Mouse (Mus musculus) CH12.LX (cell line): ENCODE data around the gene Sort1. TPM values are rescaled to one million over a fixed set of nuclear protein-coding genes. Genes with fewer than 3 reads are reported as not detected.

Experiments used
- DNase-seq: peaks from one replicate; pipeline ENCODE4 v3.0.0-alpha.2; 2013; ENCODE audit errors: extremely low read depth
- H3K27ac ChIP-seq: 2 replicates; pipeline ENCODE4 v1.5.1; 2012; ENCODE audit warnings: low read depth, mild to moderate bottlenecking, control low read depth, moderate library complexity; ENCODE audit not compliant: insufficient read depth
- H3K27me3 ChIP-seq: replicated peaks from 2 replicates; pipeline ENCODE3; 2012; ENCODE audit warnings: inconsistent platforms
- H3K36me3 ChIP-seq, 2 experiments: replicated peaks in 1 of 2; 2 replicates each; pipeline versions ENCODE3 to v1.6.1; 2012; ENCODE audit warnings: inconsistent platforms in 1 of 2, low read length in 1 of 2, mild to moderate bottlenecking in 1 of 2, mixed read lengths in 1 of 2, moderate library complexity in 1 of 2; ENCODE audit not compliant: control insufficient read depth in 1 of 2, insufficient read depth in 1 of 2
- H3K4me1 ChIP-seq, 2 experiments: 2 replicates each; pipeline ENCODE4 v1.6.1; 2012; ENCODE audit warnings: inconsistent platforms in 1 of 2, moderate library complexity in 1 of 2; ENCODE audit not compliant: insufficient read depth in 2 of 2, control insufficient read depth in 1 of 2
- H3K4me2 ChIP-seq: 2 replicates; pipeline ENCODE4 v1.6.1; 2012; ENCODE audit warnings: low read depth, mild to moderate bottlenecking, control low read depth; ENCODE audit not compliant: poor library complexity, insufficient read depth, severe bottlenecking
- H3K4me3 ChIP-seq, 3 experiments: fragments of 150-350 bp in 1 of 3; sonication (generic) in 1 of 3; replicated peaks in 1 of 3; 2 replicates each; pipeline versions ENCODE3 to v1.5.1; 2011 to 2012; ENCODE audit warnings: low read depth in 2 of 3, low read length in 2 of 3, mild to moderate bottlenecking in 2 of 3, moderate library complexity in 2 of 3, control low read depth in 1 of 3, improper control_type of control experiment in 1 of 3, inconsistent platforms in 1 of 3, mixed read lengths in 1 of 3; ENCODE audit not compliant: poor library complexity in 1 of 3
- H3K79me2 ChIP-seq: replicated peaks from 2 replicates; pipeline ENCODE4 v1.6.1; 2012; ENCODE audit warnings: mild to moderate bottlenecking, moderate library complexity; ENCODE audit not compliant: control insufficient read depth, poor library complexity, insufficient read depth, severe bottlenecking; ENCODE audit errors: extremely low read depth
- H3K9ac ChIP-seq: 2 replicates; pipeline ENCODE4 v1.6.1; 2012; ENCODE audit warnings: low read depth, mild to moderate bottlenecking, control low read depth, moderate library complexity; ENCODE audit not compliant: insufficient read depth
- H3K9me3 ChIP-seq: replicated peaks from 2 replicates; pipeline ENCODE3; 2012; ENCODE audit warnings: low read length, inconsistent platforms, mixed read lengths
- BHLHE40 ChIP-seq: IDR thresholded peaks from 2 replicates; pipeline ENCODE4 v1.6.1; 2011; ENCODE audit warnings: mild to moderate bottlenecking, low read depth, low read length, improper control_type of control experiment
- CHD1 ChIP-seq: IDR thresholded peaks from 2 replicates; pipeline ENCODE4 v1.6.1; 2012; ENCODE audit warnings: low read depth, low read length, improper control_type of control experiment, inconsistent platforms
- CHD2 ChIP-seq: IDR thresholded peaks from 2 replicates; pipeline ENCODE4 v1.6.1; 2011; ENCODE audit warnings: low read length, improper control_type of control experiment
- EP300 ChIP-seq: IDR thresholded peaks from 2 replicates; pipeline ENCODE4 v1.6.1; 2011; ENCODE audit warnings: low read length, improper control_type of control experiment
- HCFC1 ChIP-seq: IDR thresholded peaks from 2 replicates; pipeline ENCODE4 v1.6.1; 2012; ENCODE audit warnings: low read depth, mild to moderate bottlenecking, inconsistent platforms, low read length, improper control_type of control experiment
- IRF4 ChIP-seq: IDR thresholded peaks from 2 replicates; pipeline ENCODE4 v1.6.1; 2014; ENCODE audit warnings: low read depth, mild to moderate bottlenecking, inconsistent platforms, low read length, improper control_type of control experiment
- MAFK ChIP-seq: IDR thresholded peaks from 2 replicates; pipeline ENCODE4 v1.6.1; 2011; ENCODE audit warnings: low read length, improper control_type of control experiment; ENCODE audit not compliant: insufficient replicate concordance
- MAZ ChIP-seq: IDR thresholded peaks from 2 replicates; pipeline ENCODE4 v1.6.1; 2012; ENCODE audit warnings: low read depth, mild to moderate bottlenecking, inconsistent platforms, low read length, improper control_type of control experiment, moderate library complexity
- MEF2A ChIP-seq: IDR thresholded peaks from 2 replicates; pipeline ENCODE4 v1.6.1; 2014; ENCODE audit warnings: low read depth, mild to moderate bottlenecking, inconsistent platforms, low read length, improper control_type of control experiment, borderline replicate concordance
- MXI1 ChIP-seq: IDR thresholded peaks from 2 replicates; pipeline ENCODE4 v1.6.1; 2011; ENCODE audit warnings: mild to moderate bottlenecking, low read depth, low read length, improper control_type of control experiment
- MYC ChIP-seq: IDR thresholded peaks from 2 replicates; pipeline ENCODE4 v1.6.1; 2011; ENCODE audit warnings: low read depth, mild to moderate bottlenecking, improper control_type of control experiment, low read length
- NELFE ChIP-seq: IDR thresholded peaks from 2 replicates; pipeline ENCODE4 v1.6.1; 2011; ENCODE audit warnings: low read depth, low read length, improper control_type of control experiment
- NRF1 ChIP-seq: IDR thresholded peaks from 2 replicates; pipeline ENCODE4 v1.6.1; 2014; ENCODE audit warnings: low read depth, mild to moderate bottlenecking, inconsistent platforms, low read length, improper control_type of control experiment, moderate library complexity
- PAX5 ChIP-seq: IDR thresholded peaks from 2 replicates; pipeline ENCODE4 v1.6.1; 2012; ENCODE audit warnings: low read length, inconsistent platforms, mixed read lengths
- RCOR1 ChIP-seq: conservative IDR thresholded peaks from 2 replicates; pipeline ENCODE4 v1.6.1; 2012; ENCODE audit warnings: low read depth, mild to moderate bottlenecking, inconsistent platforms, low read length, improper control_type of control experiment
- TBP ChIP-seq: conservative IDR thresholded peaks from 2 replicates; pipeline ENCODE4 v1.6.1; 2011; ENCODE audit warnings: low read depth, low read length, improper control_type of control experiment
- USF1 ChIP-seq: IDR thresholded peaks from 2 replicates; pipeline ENCODE4 v1.6.1; 2014; ENCODE audit warnings: low read depth, mild to moderate bottlenecking, inconsistent platforms, low read length, improper control_type of control experiment
- USF2 ChIP-seq: conservative IDR thresholded peaks from 2 replicates; pipeline ENCODE4 v1.6.1; 2011; ENCODE audit warnings: low read depth, low read length, improper control_type of control experiment
- ZC3H11A ChIP-seq: IDR thresholded peaks from 2 replicates; pipeline ENCODE4 v1.6.1; 2012; ENCODE audit warnings: low read depth, mild to moderate bottlenecking, inconsistent platforms, low read length, improper control_type of control experiment
- ZKSCAN1 ChIP-seq: IDR thresholded peaks from 2 replicates; pipeline ENCODE4 v1.6.1; 2012; ENCODE audit warnings: low read depth, inconsistent platforms, low read length, improper control_type of control experiment, borderline replicate concordance
- ZMIZ1 ChIP-seq: IDR thresholded peaks from 2 replicates; pipeline ENCODE4 v1.6.1; 2012; ENCODE audit warnings: low read depth, mild to moderate bottlenecking, inconsistent platforms, low read length, improper control_type of control experiment
- dilution Hi-C: fragments of 300-500 bp; cut with MboI; formaldehyde crosslinking; loops from 2 replicates; pipeline ENCODE4 v1.14.3; 2020; ENCODE audit warnings: low sequenced_read_pairs; ENCODE audit not compliant: extremely low pct_unique_long_range_greater_than_20kb, extremely low pct_ligation_motif_present
- in situ Hi-C: fragments of 300-500 bp; cut with MboI; formaldehyde crosslinking; loops from 3 replicates; pipeline ENCODE4 v1.14.3; 2019; ENCODE audit warnings: low sequenced_read_pairs, low pct_ligation_motif_present, low pct_unique_long_range_greater_than_20kb, mixed read lengths
- polyA plus RNA-seq: library from polyadenylated mRNA; unstranded; fragments of >175 nt; gene quantifications from 2 replicates; pipeline ENCODE4 v1.2.1, GENCODE M21; 2012; ENCODE audit warnings: low read depth; ENCODE audit not compliant: insufficient read length
- total RNA-seq, 2 experiments: library from RNA; depleted of rRNA; stranded (reverse); fragments of 300-350 nt in 1 of 2; fragments of >200 nt in 1 of 2; gene quantifications; 2 replicates each; pipeline ENCODE4 v1.2.3; 2012 to 2014

The Sort1 gene
- total and polyA plus RNA-seq, 3 experiments, result 0.15 to 1.2 (median 0.90) TPM

DNA sequence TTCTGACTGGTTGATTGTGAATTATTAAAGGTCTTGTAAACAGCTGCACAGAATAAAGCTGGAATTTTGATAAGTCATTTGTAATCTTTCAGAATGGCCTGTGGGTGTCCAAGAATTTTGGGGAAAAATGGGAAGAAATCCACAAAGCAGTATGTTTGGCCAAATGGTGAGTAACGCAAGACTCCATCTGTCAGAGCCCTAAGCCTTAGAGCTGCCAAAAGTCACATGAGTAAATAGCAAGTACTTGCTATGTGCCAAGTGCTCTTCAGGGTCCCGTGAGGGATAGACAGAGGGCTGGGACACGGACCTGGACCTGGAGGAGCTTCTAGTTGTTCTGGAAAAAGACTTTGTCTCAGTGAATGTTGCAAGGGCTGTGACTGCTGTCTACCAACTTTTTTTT, 44.0 kb downstream of the Sort1 start:
- no peak overlapping the region for H3K4me2 ChIP-seq
- H3K4me1 ChIP-seq, result no peaks in the 10 kb centered on the region
- H3K9me3 ChIP-seq, result no peaks in the 10 kb centered on the region
- DNase-seq, result no peak
- H3K79me2 ChIP-seq, result no peaks in the 10 kb centered on the region
- H3K4me3 ChIP-seq, result no peak overlapping the region
- TF ChIP-seq RCOR1, result no peak
- TF ChIP-seq TBP, result no peak
- TF ChIP-seq MAFK, result no peak
- no peak for TF ChIP-seq NELFE
- no peak for TF ChIP-seq EP300
- in situ Hi-C loops, result no loop called here
- H3K9ac ChIP-seq, result no peak overlapping the region
- H3K27me3 ChIP-seq, result no peaks in the 10 kb centered on the region
- dilution Hi-C loops, result no loop called here
- H3K36me3 ChIP-seq, result no peaks in the 10 kb centered on the region
- H3K27ac ChIP-seq, result no peak overlapping the region

DNA sequence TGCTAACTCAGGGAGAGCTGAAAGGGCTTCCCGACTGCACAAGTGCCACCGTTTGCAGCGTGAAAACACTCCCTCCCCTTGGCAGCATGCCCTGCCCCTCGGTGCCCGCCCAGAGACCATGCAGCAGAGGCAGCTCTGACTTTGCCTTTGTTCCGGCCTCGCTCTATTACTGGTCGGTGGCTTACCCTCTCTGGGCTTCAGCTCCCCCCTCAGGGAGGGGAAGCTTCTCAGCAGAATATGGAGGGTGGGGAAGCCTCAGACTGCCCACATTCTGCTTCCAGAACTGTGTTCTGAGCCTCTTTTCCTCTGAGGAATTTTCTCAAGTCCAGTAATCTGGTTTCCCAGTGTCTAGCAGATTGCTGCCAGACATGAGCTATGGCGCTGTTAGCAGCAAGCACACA, 44.6 kb downstream of the Sort1 start:
- no peaks in the 10 kb centered on the region for H3K4me1 ChIP-seq
- no peak overlapping the region for H3K4me2 ChIP-seq
- H3K4me3 ChIP-seq, result no peak overlapping the region
- in situ Hi-C loops (no loop called here), dilution Hi-C loops (no loop called here)
- H3K27ac ChIP-seq, result no peak overlapping the region
- no peak overlapping the region for H3K9ac ChIP-seq
- DNase-seq, result no peak
- H3K9me3 ChIP-seq, result no peaks in the 10 kb centered on the region
- no peaks in the 10 kb centered on the region for H3K27me3 ChIP-seq
- no peaks in the 10 kb centered on the region for H3K36me3 ChIP-seq
- no peaks in the 10 kb centered on the region for H3K79me2 ChIP-seq
- TF ChIP-seq BHLHE40, result no peak
- no peak for TF ChIP-seq HCFC1
- no peak for TF ChIP-seq MAZ
- no peak for TF ChIP-seq MEF2A
- TF ChIP-seq USF2, result no peak
- no peak for TF ChIP-seq NRF1
- TF ChIP-seq TBP, result no peak
- no peak for TF ChIP-seq PAX5
- TF ChIP-seq MXI1, result no peak
- TF ChIP-seq USF1, result no peak
- TF ChIP-seq MYC, result no peak
- TF ChIP-seq EP300, result no peak
- no peak for TF ChIP-seq ZMIZ1
- no peak for TF ChIP-seq CHD1
- no peak for TF ChIP-seq CHD2
- no peak for TF ChIP-seq RCOR1
- no peak for TF ChIP-seq ZC3H11A
- no peak for TF ChIP-seq ZKSCAN1
- no peak for TF ChIP-seq IRF4
